Mouse (Mus musculus) brain, embryonic 14.5 days (tissue): Measurements from ENCODE around the gene Adam33. TPM values are rescaled to one million over a fixed set of nuclear protein-coding genes. Genes with fewer than 3 reads are reported as not detected.
A peak's percentile ranks its signal among the peaks of the same experiment; 100 is the strongest.
"Not testable (repeated sequence)": the region's sequence is repeated elsewhere in the genome, so short reads cannot be mapped to it uniquely, and the experiment has no call there.

ENCODE experiments used
- DNase-seq: peaks from one replicate; pipeline ENCODE4 v3.0.0-alpha.2; 2011; ENCODE audit warnings: low read depth
- CTCF ChIP-seq: fragments of 200-500 bp; IDR thresholded peaks from 2 replicates; pipeline ENCODE4 v1.5.1; 2012; ENCODE audit warnings: inconsistent platforms, mild to moderate bottlenecking, moderate library complexity, borderline replicate concordance; ENCODE audit not compliant: insufficient read depth, insufficient read length; ENCODE audit errors: extremely low read depth
- POLR2A ChIP-seq: fragments of 200-500 bp; IDR thresholded peaks from 2 replicates; pipeline ENCODE4 v1.6.1; 2012; ENCODE audit warnings: mild to moderate bottlenecking, inconsistent platforms, borderline replicate concordance; ENCODE audit not compliant: poor library complexity, insufficient read depth, insufficient read length, severe bottlenecking; ENCODE audit errors: extremely low read depth
- polyA plus RNA-seq: library from polyadenylated mRNA; depleted of rRNA; stranded (reverse); fragments of >200 nt; gene quantifications from 2 replicates; pipeline ENCODE4 v1.2.3, GENCODE M21; 2012; rRNA removed

Adam33 gene
- polyA plus RNA-seq = 4.9 and 5.4 TPM in 2 replicates

- DNase-seq = no peak
These were observed at the start of gene Adam33 for GRCm38 (mm10) chr2:131063404-131063864. Gene Adam33, minus strand, starts transcription at chr2:131063814.

GRCm38 (mm10) chr2:131105989-131106388, 42.4 kb upstream of the Adam33 start:
- TF ChIP-seq CTCF = no peak
- TF ChIP-seq POLR2A = no peak
- DNase-seq = no peak

More at GRCm38 (mm10) chr2:131063404-131063864, at the start of gene Adam33:
- TF ChIP-seq POLR2A (no peak), CTCF (no peak)

- not testable (repeated sequence) for DNase-seq
These were observed 41.4 kb upstream of the Adam33 start for GRCm38 (mm10) chr2:131105061-131105460.

GRCm38 (mm10) chr2:131104021-131104420, 40.4 kb upstream of the Adam33 start:
- TF ChIP-seq CTCF (no peak), POLR2A (no peak)
- no peak for DNase-seq

GRCm38 (mm10) chr2:131101530-131101929, 37.9 kb upstream of the Adam33 start:
- TF ChIP-seq CTCF (no peak), POLR2A (no peak)
- no peak for DNase-seq

GRCm38 (mm10) chr2:131097087-131097486, 33.5 kb upstream of the Adam33 start:
- no peak for TF ChIP-seq POLR2A
- TF ChIP-seq CTCF = no peak
- no peak for DNase-seq

GRCm38 (mm10) chr2:131096101-131096795, 32.6 kb upstream of the Adam33 start:
- TF ChIP-seq CTCF (no peak), POLR2A (no peak)
- peak; percentile 27 for DNase-seq

- DNase-seq = peak; percentile 82
- TF ChIP-seq POLR2A (no peak), CTCF (peak; percentile 96)
These were observed 31.2 kb upstream of the Adam33 start for GRCm38 (mm10) chr2:131094823-131095222.

- TF ChIP-seq CTCF = no peak
- no peak for TF ChIP-seq POLR2A
- no peak for DNase-seq
These were observed 30.0 kb upstream of the Adam33 start for GRCm38 (mm10) chr2:131093577-131093976.

- no peak for TF ChIP-seq CTCF
- TF ChIP-seq POLR2A = no peak
- DNase-seq = no peak
These were observed 27.2 kb upstream of the Adam33 start for GRCm38 (mm10) chr2:131090852-131091251.

GRCm38 (mm10) chr2:131089634-131090033, 26.0 kb upstream of the Adam33 start:
- no peak for DNase-seq
- TF ChIP-seq CTCF (no peak), POLR2A (no peak)

GRCm38 (mm10) chr2:131088581-131088980, 25.0 kb upstream of the Adam33 start:
- TF ChIP-seq POLR2A (no peak), CTCF (no peak)
- DNase-seq = no peak
